23 mouse cellular contexts compared by ENCODE assay signal in genomic region chr9:37203884-37204283, GRCm38 (mm10). TPM values are rescaled to one million over a fixed set of nuclear protein-coding genes. Genes with fewer than 3 reads are reported as not detected.
DNase-seq lines count a peak whose midpoint lies in the region; ATAC-seq and TF ChIP-seq lines count a peak whose summit lies in the region.
"Had no signal": no experiment of that assay in that cellular context is flagged by ENCODE, and none has a peak within 500 bp of the region (broad histone marks: within the 10 kb centered on the region; RNA-seq: fewer than 3 reads in every experiment).

No protein-coding gene starts in this region.

- H3K9ac ChIP-seq in forebrain, postnatal 0 days: no peak overlapping the region
- no peak overlapping the region for H3K9ac ChIP-seq in forebrain, embryonic 11.5 days (ENCODE audit: low read length)
- H3K9ac ChIP-seq: embryonic facial prominence, embryonic 13.5 days; heart, embryonic 13.5 days; liver, embryonic 15.5 days; neural tube, embryonic 15.5 days had no signal

- peak; percentile 18 for DNase-seq in forebrain, postnatal 0 days
- no peak for DNase-seq in forebrain, embryonic 11.5 days (ENCODE audit: low spot score)
- peak; percentile 31 for DNase-seq in retina, postnatal 1 day
- DNase-seq in retina, embryonic 14.5 days (ENCODE audit: low spot score): no peak
- DNase-seq in kidney, postnatal 14 days: peak; percentile 51
- no peak for DNase-seq in thymus, postnatal 10 days (ENCODE audit: low spot score in 2 of 2)
- no peak for DNase-seq in spleen, postnatal 10 days (ENCODE audit: low spot score in 2 of 2)
- DNase-seq in right cerebral cortex, adult 2 months (ENCODE audit: low spot score in 2 of 2): no peak
- DNase-seq: adrenal gland, postnatal 14 days; B cell, adult 2 months; cerebellum, adult 8-10 months; gastrocnemius, adult 2 months; layer of hippocampus, postnatal 36 days; lung, postnatal 10 days had no signal

- no peak overlapping the region for H3K4me2 ChIP-seq in forebrain, postnatal 0 days (ENCODE audit: low read depth)
- no peak overlapping the region for H3K4me2 ChIP-seq in forebrain, embryonic 11.5 days (ENCODE audit: low read depth, low read length, severe bottlenecking)
- H3K4me2 ChIP-seq: embryonic facial prominence, embryonic 13.5 days; heart, embryonic 13.5 days; liver, embryonic 15.5 days; neural tube, embryonic 15.5 days had no signal

- no peaks in the 10 kb centered on the region for H3K36me3 ChIP-seq in forebrain, postnatal 0 days (ENCODE audit: insufficient read depth)
- no peaks in the 10 kb centered on the region for H3K36me3 ChIP-seq in forebrain, embryonic 11.5 days (ENCODE audit: control insufficient read depth, insufficient read depth, low read length)
- H3K36me3 ChIP-seq: embryonic facial prominence, embryonic 13.5 days; heart, embryonic 13.5 days; liver, embryonic 15.5 days; neural tube, embryonic 15.5 days had no signal

- 16% methylated on average over 5 of the region's 5 CpGs for WGBS in forebrain, postnatal 0 days
- WGBS in forebrain, embryonic 11.5 days: 45% methylated on average over 5 of the region's 5 CpGs

- no peak overlapping the region for H3K4me3 ChIP-seq in forebrain, postnatal 0 days (ENCODE audit: low read depth, low read length)
- no peak overlapping the region for H3K4me3 ChIP-seq in forebrain, embryonic 11.5 days (ENCODE audit: low read depth, low read length)
- H3K4me3 ChIP-seq: embryonic facial prominence, embryonic 13.5 days; gastrocnemius, adult 2 months; heart, embryonic 13.5 days; liver, embryonic 15.5 days; myocyte; neural tube, embryonic 15.5 days had no signal

- TF ChIP-seq CTCF in forebrain, postnatal 0 days (IDR thresholded peaks at IDR 0.05; ENCODE audit: low read depth): no peak

- ATAC-seq in forebrain, postnatal 0 days: no peak; the same call in 1 of the 2 replicates
- no peak for ATAC-seq in forebrain, embryonic 11.5 days (replicated peaks; ENCODE audit: low FRiP score)
- ATAC-seq: activated CD4-positive, CD25-positive, alpha-beta regulatory T cell, adult 4 months had no signal

- H3K4me1 ChIP-seq in forebrain, postnatal 0 days (ENCODE audit: insufficient read depth): 0 out of 2 replicates have a peak, but pooled peaks cover 3% of the 10 kb centered on the region
- peaks cover 3% of the 10 kb centered on the region for H3K4me1 ChIP-seq in forebrain, embryonic 11.5 days (replicated peaks; ENCODE audit: control insufficient read depth, insufficient read depth, low read length)

- peak overlapping the region; percentile 51; the same call in 1 of the 2 replicates for H3K27ac ChIP-seq in forebrain, postnatal 0 days (ENCODE audit: low read depth, low read length)
- H3K27ac ChIP-seq in forebrain, embryonic 11.5 days (ENCODE audit: low read depth, low read length): no peak overlapping the region
- H3K27ac ChIP-seq: embryonic facial prominence, embryonic 13.5 days; gastrocnemius, adult 2 months; heart, embryonic 13.5 days; liver, embryonic 15.5 days; neural tube, embryonic 15.5 days had no signal

- no peaks in the 10 kb centered on the region for H3K9me3 ChIP-seq in forebrain, postnatal 0 days (ENCODE audit: low read length)
- H3K9me3 ChIP-seq in forebrain, embryonic 11.5 days (ENCODE audit: control insufficient read depth, low read length): no peaks in the 10 kb centered on the region
- H3K9me3 ChIP-seq: embryonic facial prominence, embryonic 13.5 days; heart, embryonic 13.5 days; liver, embryonic 15.5 days; neural tube, embryonic 15.5 days had no signal

- no peaks in the 10 kb centered on the region for H3K27me3 ChIP-seq in forebrain, postnatal 0 days (ENCODE audit: insufficient read depth, low read length)
- no peaks in the 10 kb centered on the region for H3K27me3 ChIP-seq in forebrain, embryonic 11.5 days (ENCODE audit: control insufficient read depth, insufficient read depth, low read length)
- H3K27me3 ChIP-seq: heart, embryonic 13.5 days; liver, embryonic 15.5 days; neural tube, embryonic 15.5 days had no signal

RNA-seq across cellular contexts. Expression of gene Tmem218, which starts 4.1 kb away (rescaled TPM):
- total RNA-seq in forebrain, postnatal 0 days (2014; rRNA removed): 4.8 and 8.4 TPM in 2 replicates
- polyA plus RNA-seq in forebrain, postnatal 0 days (2015; fragmentation: Nextera tagmentation; extraction: Ambion mirVana): 10.3 and 12.8 TPM in 2 replicates
- polyA plus RNA-seq in forebrain, embryonic 11.5 days (2014; fragmentation: Nextera tagmentation; extraction: Ambion mirVana): 13.9 and 16.2 TPM in 2 replicates

RNA-seq across cellular contexts. Expression of gene Slc37a2, which starts 51.7 kb away (rescaled TPM):
- 1.9 and 2.7 TPM in 2 replicates for total RNA-seq in forebrain, postnatal 0 days (2014; rRNA removed)
- 1.2 and 1.6 TPM in 2 replicates for polyA plus RNA-seq in forebrain, postnatal 0 days (2015; fragmentation: Nextera tagmentation; extraction: Ambion mirVana)
- polyA plus RNA-seq in forebrain, embryonic 11.5 days (2014; fragmentation: Nextera tagmentation; extraction: Ambion mirVana): 1.4 and 2.2 TPM in 2 replicates

RNA-seq across cellular contexts. Expression of gene Pknox2, which starts 56.7 kb away (rescaled TPM):
- 20.9 and 26.1 TPM in 2 replicates for total RNA-seq in forebrain, postnatal 0 days (2014; rRNA removed)
- polyA plus RNA-seq in forebrain, postnatal 0 days (2015; fragmentation: Nextera tagmentation; extraction: Ambion mirVana): 26.3 and 27.9 TPM in 2 replicates
- polyA plus RNA-seq in forebrain, embryonic 11.5 days (2014; fragmentation: Nextera tagmentation; extraction: Ambion mirVana): 21.0 and 23.7 TPM in 2 replicates
- total RNA-seq: common myeloid progenitor, adult 5-6 weeks; granulocyte monocyte progenitor cell, adult 5-6 weeks; hematopoietic stem cell, adult 5-6 weeks had no signal
- polyA plus RNA-seq: activated CD4-positive, CD25-positive, alpha-beta regulatory T cell, adult 4 months had no signal

Comparison
In these comparisons a context has a peak if more than half of its experiments do, and no peak if none do; other contexts are left out.
1. DNase-seq: peak in forebrain, postnatal 0 days (single experiment), retina, postnatal 1 day (single experiment) and kidney, postnatal 14 days (single experiment); none in forebrain, embryonic 11.5 days (single experiment), retina, embryonic 14.5 days (single experiment), thymus, postnatal 10 days (0 of 2), spleen, postnatal 10 days (0 of 2) and right cerebral cortex, adult 2 months (0 of 2).